Mouse (Mus musculus): ENCODE data around the gene Cd82. TPM values are rescaled to one million over a fixed set of nuclear protein-coding genes. Genes with fewer than 3 reads are reported as not detected.

The Cd82 gene
- polyA plus RNA-seq, 1 experiment from 2014 or later = 45.3 TPM

DNA sequence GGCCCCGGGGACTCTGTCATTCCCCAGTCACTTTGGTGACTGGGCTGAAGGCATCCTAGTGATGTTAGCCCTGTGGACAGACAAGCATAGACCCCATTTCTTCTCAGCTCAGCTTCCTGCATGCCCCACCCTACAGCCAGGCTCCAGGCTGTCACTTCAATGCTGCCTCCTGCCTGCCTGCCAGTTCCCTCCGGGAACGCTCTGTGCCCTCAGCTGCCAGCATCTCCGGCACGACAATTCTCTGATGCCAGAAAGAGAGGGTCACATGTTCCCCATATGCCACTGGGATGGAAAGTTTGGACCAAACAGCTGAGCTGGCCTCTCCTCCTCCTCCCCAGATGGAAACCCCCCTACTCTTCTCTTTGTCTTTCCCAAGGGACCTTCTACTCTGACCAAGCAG, 79.1 kb downstream of the Cd82 start:
- Histone ChIP-seq H3K27me3 (ENCODE audit: control insufficient read depth, insufficient read depth, low read length) (no peaks in the 10 kb centered on the region), H3K4me3 (ENCODE audit: low read depth, low read length) (no peak overlapping the region), H3K4me2 (replicated peaks; ENCODE audit: low read depth, low read length) (no peak overlapping the region), H3K9me3 (ENCODE audit: control insufficient read depth, low read depth, low read length) (no peaks in the 10 kb centered on the region), H3K27ac (ENCODE audit: low read length) (no peak overlapping the region), H3K4me1 (ENCODE audit: control insufficient read depth, insufficient read depth, low read length) (no peaks in the 10 kb centered on the region), H3K9ac (replicated peaks; ENCODE audit: low read depth, low read length) (no peak overlapping the region), H3K36me3 (ENCODE audit: control insufficient read depth, insufficient read depth, low read length) (no peaks in the 10 kb centered on the region)
- 85% methylated on average over 5 of the region's 5 CpGs for WGBS
- no peak for ATAC-seq (ENCODE audit: insufficient number of reproducible peaks, insufficient read depth, low FRiP score, low read depth)

DNA sequence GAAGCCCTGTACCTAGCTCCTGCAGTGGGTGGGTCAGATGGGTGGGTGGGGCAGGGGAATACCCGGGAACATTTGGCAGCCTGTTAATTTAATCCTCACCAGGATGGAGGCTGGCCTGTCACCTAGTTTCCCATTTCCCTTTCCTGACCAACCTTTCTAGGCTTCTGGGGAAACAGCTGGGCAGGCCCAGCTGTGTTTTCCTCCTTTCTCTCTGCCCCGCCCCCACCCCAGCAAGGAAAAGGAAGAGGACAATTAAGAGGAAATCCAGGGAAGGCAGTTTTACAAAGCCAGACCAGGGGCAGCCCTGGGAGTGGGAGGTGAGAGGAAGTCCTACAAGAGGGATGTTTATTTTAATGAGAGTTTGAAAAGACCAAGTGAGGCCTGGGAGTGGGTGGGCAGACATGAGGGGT, 82.3 kb downstream of the Cd82 start:
- 20% methylated on average over 2 of the region's 2 CpGs for WGBS
- Histone ChIP-seq H3K4me3 (ENCODE audit: low read depth, low read length) (no peak overlapping the region), H3K9me3 (ENCODE audit: control insufficient read depth, low read depth, low read length) (no peaks in the 10 kb centered on the region), H3K4me2 (replicated peaks; ENCODE audit: low read depth, low read length) (no peak overlapping the region), H3K27ac (ENCODE audit: low read length) (no peak overlapping the region), H3K9ac (replicated peaks; ENCODE audit: low read depth, low read length) (no peak overlapping the region), H3K27me3 (ENCODE audit: control insufficient read depth, insufficient read depth, low read length) (no peaks in the 10 kb centered on the region), H3K4me1 (ENCODE audit: control insufficient read depth, insufficient read depth, low read length) (no peaks in the 10 kb centered on the region; the same call in 1 of the 2 replicates), H3K36me3 (ENCODE audit: control insufficient read depth, insufficient read depth, low read length) (no peaks in the 10 kb centered on the region)
- ATAC-seq (ENCODE audit: insufficient number of reproducible peaks, insufficient read depth, low FRiP score, low read depth) = no peak

DNA sequence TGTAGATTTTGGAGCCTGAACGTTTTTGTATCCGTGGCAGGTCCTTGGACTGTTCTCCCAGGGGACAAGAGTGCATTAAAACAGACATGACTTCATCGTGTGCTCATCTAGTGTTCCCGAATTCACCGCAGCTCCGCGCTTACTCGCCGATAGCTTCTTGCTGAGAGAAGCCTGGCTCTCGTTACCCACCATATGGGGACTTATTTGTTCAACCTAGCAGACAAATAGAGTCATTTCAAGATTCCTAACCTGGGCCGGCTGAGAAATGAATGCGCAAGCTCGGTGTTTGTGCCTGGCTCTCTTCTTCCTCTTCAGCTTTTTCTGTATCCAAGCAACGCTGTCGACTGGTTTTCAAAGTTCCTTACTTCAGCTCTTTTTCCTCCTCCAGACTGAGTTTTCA, 85.1 kb downstream of the Cd82 start:
- Histone ChIP-seq H3K27me3 (ENCODE audit: control insufficient read depth, insufficient read depth, low read length) (no peaks in the 10 kb centered on the region), H3K4me3 (ENCODE audit: low read depth, low read length) (no peak overlapping the region), H3K36me3 (ENCODE audit: control insufficient read depth, insufficient read depth, low read length) (no peaks in the 10 kb centered on the region), H3K9me3 (ENCODE audit: control insufficient read depth, low read depth, low read length) (no peaks in the 10 kb centered on the region), H3K4me2 (replicated peaks; ENCODE audit: low read depth, low read length) (no peak overlapping the region), H3K27ac (ENCODE audit: low read length) (no peak overlapping the region), H3K9ac (replicated peaks; ENCODE audit: low read depth, low read length) (no peak overlapping the region), H3K4me1 (ENCODE audit: control insufficient read depth, insufficient read depth, low read length) (no peaks in the 10 kb centered on the region; the same call in 1 of the 2 replicates)
- 61% methylated on average over 15 of the region's 15 CpGs for WGBS
- ATAC-seq (ENCODE audit: insufficient number of reproducible peaks, insufficient read depth, low FRiP score, low read depth) = no peak

DNA sequence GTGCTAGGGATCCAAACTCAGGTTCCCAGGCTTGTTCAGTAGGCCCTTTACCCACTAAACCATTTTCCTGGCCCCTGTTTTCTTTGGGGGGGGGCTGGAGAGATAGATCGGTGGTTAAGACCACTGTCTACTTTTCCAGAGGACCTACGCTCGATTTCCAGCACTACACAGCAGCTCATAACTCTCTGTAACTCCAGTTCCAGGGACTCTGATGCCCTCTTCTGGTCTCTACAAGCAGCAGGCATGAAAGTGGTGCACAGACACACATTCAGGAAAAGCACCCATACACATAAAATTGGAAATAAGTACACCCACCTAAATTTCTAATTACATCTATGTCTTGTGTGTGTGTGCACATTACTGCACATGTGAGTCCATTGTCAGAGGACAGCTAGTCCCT, 85.8 kb downstream of the Cd82 start:
- no peaks in the 10 kb centered on the region for H3K9me3 ChIP-seq (ENCODE audit: control insufficient read depth, low read depth, low read length)
- no peaks in the 10 kb centered on the region for H3K27me3 ChIP-seq (ENCODE audit: control insufficient read depth, insufficient read depth, low read length)
- no peak overlapping the region for H3K27ac ChIP-seq (ENCODE audit: low read length)
- H3K36me3 ChIP-seq (ENCODE audit: control insufficient read depth, insufficient read depth, low read length) = no peaks in the 10 kb centered on the region
- no peak overlapping the region for H3K4me2 ChIP-seq (replicated peaks; ENCODE audit: low read depth, low read length)
- ATAC-seq (ENCODE audit: insufficient number of reproducible peaks, insufficient read depth, low FRiP score, low read depth) = no peak
- WGBS = 99% methylated on average over 3 of the region's 3 CpGs
- no peak overlapping the region for H3K4me3 ChIP-seq (ENCODE audit: low read depth, low read length)
- H3K9ac ChIP-seq (replicated peaks; ENCODE audit: low read depth, low read length) = no peak overlapping the region
- H3K4me1 ChIP-seq (ENCODE audit: control insufficient read depth, insufficient read depth, low read length) = no peaks in the 10 kb centered on the region; the same call in 1 of the 2 replicates

DNA sequence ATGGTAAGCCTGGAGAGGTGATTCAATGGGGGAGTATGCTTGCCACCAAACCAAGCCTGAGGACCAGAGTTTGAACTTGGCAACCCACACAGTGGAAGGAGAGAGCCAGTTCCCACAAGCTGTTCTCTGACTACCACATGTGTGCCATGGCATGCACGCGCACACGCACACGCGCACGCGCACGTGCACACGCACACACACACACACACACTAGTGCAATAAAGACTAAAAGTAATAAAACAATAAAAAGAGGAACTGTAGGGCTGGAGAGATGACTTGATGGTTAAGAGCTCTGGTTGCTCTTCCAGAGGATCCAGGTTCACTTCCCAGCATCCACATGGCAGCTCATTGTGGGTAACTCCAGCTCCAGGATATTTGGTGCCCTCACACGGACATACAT, 90.1 kb downstream of the Cd82 start:
- Histone ChIP-seq H3K36me3 (ENCODE audit: control insufficient read depth, insufficient read depth, low read length) (no peaks in the 10 kb centered on the region), H3K9ac (replicated peaks; ENCODE audit: low read depth, low read length) (no peak overlapping the region), H3K4me3 (ENCODE audit: low read depth, low read length) (no peak overlapping the region), H3K27ac (ENCODE audit: low read length) (no peak overlapping the region), H3K4me1 (ENCODE audit: control insufficient read depth, insufficient read depth, low read length) (no peaks in the 10 kb centered on the region; the same call in 1 of the 2 replicates), H3K27me3 (ENCODE audit: control insufficient read depth, insufficient read depth, low read length) (no peaks in the 10 kb centered on the region), H3K4me2 (replicated peaks; ENCODE audit: low read depth, low read length) (no peak overlapping the region), H3K9me3 (ENCODE audit: control insufficient read depth, low read depth, low read length) (no peaks in the 10 kb centered on the region)
- ATAC-seq (ENCODE audit: insufficient number of reproducible peaks, insufficient read depth, low FRiP score, low read depth) = no peak
- WGBS = 95% methylated on average over 10 of the region's 10 CpGs

DNA sequence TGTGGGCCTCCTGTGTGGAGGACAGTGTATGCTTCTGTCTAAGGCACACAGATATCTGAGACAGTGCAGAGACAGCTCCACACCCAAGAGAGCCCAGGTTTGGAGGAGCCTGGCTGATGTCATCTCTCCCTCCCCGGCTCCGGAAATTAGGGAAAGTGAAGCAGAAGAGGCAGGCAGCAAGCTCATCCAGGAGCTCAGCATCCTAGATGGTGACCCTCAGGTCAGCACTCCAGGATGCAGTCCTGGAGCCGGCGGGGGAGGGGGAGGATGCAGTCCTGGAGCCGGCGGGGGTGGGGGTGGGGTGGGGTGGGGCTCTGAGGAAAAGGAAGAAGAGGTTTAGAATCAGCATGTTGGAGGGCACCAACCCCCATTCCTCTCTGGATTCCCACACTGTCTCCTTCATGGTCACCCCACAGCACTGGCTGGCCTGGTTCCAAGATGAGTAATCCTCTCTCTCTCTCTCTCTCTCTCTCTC, 90.8 kb downstream of the Cd82 start:
- ATAC-seq (ENCODE audit: insufficient number of reproducible peaks, insufficient read depth, low FRiP score, low read depth) = peak; percentile 49; the same call in 1 of the 2 replicates
- H3K4me2 ChIP-seq (replicated peaks; ENCODE audit: low read depth, low read length) = no peak overlapping the region
- H3K9ac ChIP-seq (replicated peaks; ENCODE audit: low read depth, low read length) = no peak overlapping the region
- H3K27me3 ChIP-seq (ENCODE audit: control insufficient read depth, insufficient read depth, low read length) = no peaks in the 10 kb centered on the region
- 15% methylated on average over 6 of the region's 6 CpGs for WGBS
- H3K4me1 ChIP-seq (ENCODE audit: control insufficient read depth, insufficient read depth, low read length) = no peaks in the 10 kb centered on the region
- peak overlapping the region; percentile 15; the same call in 1 of the 2 replicates for H3K27ac ChIP-seq (ENCODE audit: low read length)
- no peaks in the 10 kb centered on the region for H3K9me3 ChIP-seq (ENCODE audit: control insufficient read depth, low read depth, low read length)
- no peaks in the 10 kb centered on the region for H3K36me3 ChIP-seq (ENCODE audit: control insufficient read depth, insufficient read depth, low read length)
- H3K4me3 ChIP-seq (ENCODE audit: low read depth, low read length) = no peak overlapping the region

Small RNA genes lying within 50 kb of the gene (microRNA-seq; reads per million reads assigned to microRNA genes)
- not detected for gene Mir7001

Other genes starting within 250 kb of the Cd82 start
- 27.6 and 30.3 TPM in 2 replicates for gene Tspan18, start 128.6 kb downstream of the Cd82 start, polyA plus RNA-seq (2014; fragmentation: Nextera tagmentation; extraction: Ambion mirVana)
- not detected in 2 replicates for gene Gm10803, start 97.4 kb upstream of the Cd82 start, polyA plus RNA-seq (2014; fragmentation: Nextera tagmentation; extraction: Ambion mirVana)
- 0.06 TPM in 1 of 2 replicates, not detected in the other for gene Alx4, start 179.2 kb upstream of the Cd82 start, polyA plus RNA-seq (2014; fragmentation: Nextera tagmentation; extraction: Ambion mirVana)